Mouse (Mus musculus): ENCODE measurements around the gene Olfr920. TPM values are rescaled to one million over a fixed set of nuclear protein-coding genes. Genes with fewer than 3 reads are reported as not detected.

Olfr920 gene
- total and polyA plus RNA-seq, 2 experiments from 2014 or later = 0.14 TPM; not detected in 1

- Histone ChIP-seq H3K9ac (no peak within 1 kb of the TSS), H3K27me3 (ENCODE audit: insufficient read depth, low read length) (no peaks in the 10 kb centered on the region), H3K36me3 (ENCODE audit: insufficient read depth) (no peaks in the 10 kb centered on the region), H3K9me3 (ENCODE audit: low read length) (no peaks in the 10 kb centered on the region), H3K27ac (ENCODE audit: low read depth, low read length) (no peak within 1 kb of the TSS), H3K4me2 (ENCODE audit: low read depth) (no peak within 1 kb of the TSS), H3K4me1 (ENCODE audit: insufficient read depth) (no peaks in the 10 kb centered on the region), H3K4me3 (ENCODE audit: low read depth, low read length) (no peak within 1 kb of the TSS)
- no peak for ATAC-seq
- no peak for TF ChIP-seq CTCF (IDR thresholded peaks at IDR 0.05; ENCODE audit: low read depth)
- no peak for DNase-seq
These were observed 20.7 kb downstream of the Olfr920 start, which contains the start of gene Olfr921 for GRCm38 (mm10) chr9:38772768-38773167. Gene Olfr921 (plus strand): TSS chr9:38773068.

- no peak for DNase-seq
- no peaks in the 10 kb centered on the region for H3K27me3 ChIP-seq (ENCODE audit: insufficient read depth, low read length)
- no peak overlapping the region for H3K27ac ChIP-seq (ENCODE audit: low read depth, low read length)
- no peak for ATAC-seq
- no peaks in the 10 kb centered on the region for H3K4me1 ChIP-seq (ENCODE audit: insufficient read depth)
- no peak overlapping the region for H3K4me2 ChIP-seq (ENCODE audit: low read depth)
- H3K4me3 ChIP-seq (ENCODE audit: low read depth, low read length) = no peak overlapping the region
- TF ChIP-seq CTCF (IDR thresholded peaks at IDR 0.05; ENCODE audit: low read depth) = no peak
- H3K9ac ChIP-seq = no peak overlapping the region
- H3K36me3 ChIP-seq (ENCODE audit: insufficient read depth) = no peaks in the 10 kb centered on the region
- 89% methylated on average over 2 of the region's 2 CpGs for WGBS
- no peaks in the 10 kb centered on the region for H3K9me3 ChIP-seq (ENCODE audit: low read length)
These were observed 40.6 kb downstream of the Olfr920 start for GRCm38 (mm10) chr9:38792689-38793088.

- Histone ChIP-seq H3K4me2 (ENCODE audit: low read depth) (no peak overlapping the region), H3K27ac (ENCODE audit: low read depth, low read length) (no peak overlapping the region), H3K36me3 (ENCODE audit: insufficient read depth) (no peaks in the 10 kb centered on the region), H3K9me3 (ENCODE audit: low read length) (no peaks in the 10 kb centered on the region), H3K4me3 (ENCODE audit: low read depth, low read length) (no peak overlapping the region), H3K4me1 (ENCODE audit: insufficient read depth) (no peaks in the 10 kb centered on the region), H3K9ac (no peak overlapping the region), H3K27me3 (ENCODE audit: insufficient read depth, low read length) (no peaks in the 10 kb centered on the region)
- peak; percentile 51 for TF ChIP-seq CTCF (IDR thresholded peaks at IDR 0.05; ENCODE audit: low read depth)
- DNase-seq (peak; percentile 52), ATAC-seq (no peak)
These were observed 53.6 kb downstream of the Olfr920 start for GRCm38 (mm10) chr9:38805696-38806095.

Other genes with a start within 250 kb of the Olfr920 start
- gene Olfr911-ps1, start 230.7 kb upstream of the Olfr920 start, total RNA-seq (2014; rRNA removed) = not detected in 2 replicates
- gene Olfr911-ps1, start 230.7 kb upstream of the Olfr920 start, polyA plus RNA-seq (2015; fragmentation: Nextera tagmentation; extraction: Ambion mirVana) = not detected in 2 replicates
- gene Olfr910, start 214.4 kb upstream of the Olfr920 start, total RNA-seq (2014; rRNA removed) = not detected in 2 replicates
- not detected in 2 replicates for gene Olfr910, start 214.4 kb upstream of the Olfr920 start, polyA plus RNA-seq (2015; fragmentation: Nextera tagmentation; extraction: Ambion mirVana)
- gene Olfr912, start 172.1 kb upstream of the Olfr920 start, total RNA-seq (2014; rRNA removed) = not detected in 2 replicates
- gene Olfr912, start 172.1 kb upstream of the Olfr920 start, polyA plus RNA-seq (2015; fragmentation: Nextera tagmentation; extraction: Ambion mirVana) = not detected in 2 replicates
- gene Olfr913, start 159.5 kb upstream of the Olfr920 start, total RNA-seq (2014; rRNA removed) = not detected in 2 replicates
- not detected in 2 replicates for gene Olfr913, start 159.5 kb upstream of the Olfr920 start, polyA plus RNA-seq (2015; fragmentation: Nextera tagmentation; extraction: Ambion mirVana)
- gene Olfr914, start 147.2 kb upstream of the Olfr920 start, total RNA-seq (2014; rRNA removed) = not detected in 2 replicates
- gene Olfr914, start 147.2 kb upstream of the Olfr920 start, polyA plus RNA-seq (2015; fragmentation: Nextera tagmentation; extraction: Ambion mirVana) = not detected in 2 replicates
- gene Olfr916, start 92.4 kb upstream of the Olfr920 start, total RNA-seq (2014; rRNA removed) = not detected in 2 replicates
- gene Olfr916, start 92.4 kb upstream of the Olfr920 start, polyA plus RNA-seq (2015; fragmentation: Nextera tagmentation; extraction: Ambion mirVana) = not detected in 2 replicates
- gene Olfr917, start 86.5 kb upstream of the Olfr920 start, total RNA-seq (2014; rRNA removed) = not detected in 2 replicates
- gene Olfr917, start 86.5 kb upstream of the Olfr920 start, polyA plus RNA-seq (2015; fragmentation: Nextera tagmentation; extraction: Ambion mirVana) = not detected in 2 replicates
- gene Olfr918, start 77.7 kb upstream of the Olfr920 start, total RNA-seq (2014; rRNA removed) = not detected in 2 replicates
- not detected in 2 replicates for gene Olfr918, start 77.7 kb upstream of the Olfr920 start, polyA plus RNA-seq (2015; fragmentation: Nextera tagmentation; extraction: Ambion mirVana)
- gene Olfr919, start 48.6 kb upstream of the Olfr920 start, total RNA-seq (2014; rRNA removed) = not detected in 2 replicates
- gene Olfr919, start 48.6 kb upstream of the Olfr920 start, polyA plus RNA-seq (2015; fragmentation: Nextera tagmentation; extraction: Ambion mirVana) = not detected in 2 replicates
- 6.5 and 7.9 TPM in 2 replicates for gene Vwa5a, start 34.0 kb upstream of the Olfr920 start, total RNA-seq (2014; rRNA removed)
- gene Vwa5a, start 34.0 kb upstream of the Olfr920 start, polyA plus RNA-seq (2015; fragmentation: Nextera tagmentation; extraction: Ambion mirVana) = 5.0 and 5.5 TPM in 2 replicates
- not detected in 2 replicates for gene Olfr921, start 20.8 kb downstream of the Olfr920 start, total RNA-seq (2014; rRNA removed)
- gene Olfr921, start 20.8 kb downstream of the Olfr920 start, polyA plus RNA-seq (2015; fragmentation: Nextera tagmentation; extraction: Ambion mirVana) = not detected in 2 replicates
- not detected in 2 replicates for gene Olfr922, start 62.3 kb downstream of the Olfr920 start, total RNA-seq (2014; rRNA removed)
- not detected in 2 replicates for gene Olfr922, start 62.3 kb downstream of the Olfr920 start, polyA plus RNA-seq (2015; fragmentation: Nextera tagmentation; extraction: Ambion mirVana)
- not detected in 2 replicates for gene Olfr923, start 74.2 kb downstream of the Olfr920 start, total RNA-seq (2014; rRNA removed)
- not detected in 2 replicates for gene Olfr923, start 74.2 kb downstream of the Olfr920 start, polyA plus RNA-seq (2015; fragmentation: Nextera tagmentation; extraction: Ambion mirVana)
- gene Olfr924, start 92.2 kb downstream of the Olfr920 start, total RNA-seq (2014; rRNA removed) = not detected in 2 replicates
- not detected in 2 replicates for gene Olfr924, start 92.2 kb downstream of the Olfr920 start, polyA plus RNA-seq (2015; fragmentation: Nextera tagmentation; extraction: Ambion mirVana)
- not detected in 2 replicates for gene Olfr26, start 102.8 kb downstream of the Olfr920 start, total RNA-seq (2014; rRNA removed)
- gene Olfr26, start 102.8 kb downstream of the Olfr920 start, polyA plus RNA-seq (2015; fragmentation: Nextera tagmentation; extraction: Ambion mirVana) = not detected in 2 replicates
- gene Olfr926, start 124.8 kb downstream of the Olfr920 start, total RNA-seq (2014; rRNA removed) = not detected in 2 replicates
- not detected in 2 replicates for gene Olfr926, start 124.8 kb downstream of the Olfr920 start, polyA plus RNA-seq (2015; fragmentation: Nextera tagmentation; extraction: Ambion mirVana)
- gene Olfr930, start 177.5 kb downstream of the Olfr920 start, total RNA-seq (2014; rRNA removed) = not detected in 2 replicates
- not detected in 2 replicates for gene Olfr930, start 177.5 kb downstream of the Olfr920 start, polyA plus RNA-seq (2015; fragmentation: Nextera tagmentation; extraction: Ambion mirVana)
- not detected in 2 replicates for gene Olfr933, start 220.0 kb downstream of the Olfr920 start, total RNA-seq (2014; rRNA removed)
- gene Olfr933, start 220.0 kb downstream of the Olfr920 start, polyA plus RNA-seq (2015; fragmentation: Nextera tagmentation; extraction: Ambion mirVana) = not detected in 2 replicates
- gene Olfr934, start 236.0 kb downstream of the Olfr920 start, total RNA-seq (2014; rRNA removed) = not detected in 2 replicates
- not detected in 2 replicates for gene Olfr934, start 236.0 kb downstream of the Olfr920 start, polyA plus RNA-seq (2015; fragmentation: Nextera tagmentation; extraction: Ambion mirVana)
- gene Olfr935, start 247.4 kb downstream of the Olfr920 start, total RNA-seq (2014; rRNA removed) = not detected in 2 replicates
- not detected in 2 replicates for gene Olfr935, start 247.4 kb downstream of the Olfr920 start, polyA plus RNA-seq (2015; fragmentation: Nextera tagmentation; extraction: Ambion mirVana)

All from forebrain, postnatal 0 days (tissue).